Mouse (Mus musculus) ES-Bruce4 (cell line): ENCODE measurements around the gene Olfr1444.

Experiments used
- CTCF ChIP-seq: IDR thresholded peaks from one replicate; pipeline ENCODE4 v1.8.1; 2011; ENCODE audit warnings: low read depth, low read length
- POLR2A ChIP-seq: IDR thresholded peaks from one replicate; pipeline ENCODE4 v1.8.1; 2011; ENCODE audit warnings: low read length; ENCODE audit not compliant: insufficient read depth

GRCm38 (mm10) chr19:12903643-12904042 is 46.6 kb downstream of the Olfr1444 start, which contains the start of gene Olfr1447:
- TF ChIP-seq POLR2A (no peak), CTCF (no peak)
